Mouse (Mus musculus) MEL (cell line): ENCODE measurements around the gene Rnasel. TPM values are rescaled to one million over a fixed set of nuclear protein-coding genes. Genes with fewer than 3 reads are reported as not detected.

Experiments
- DNase-seq: peaks from one replicate; pipeline ENCODE4 v3.0.0; 2011; ENCODE audit warnings: low read depth, low spot score
- H3K27ac ChIP-seq: 2 replicates; pipeline ENCODE4 v1.5.1; 2012; ENCODE audit warnings: low read depth, mild to moderate bottlenecking, control low read depth, low read length, moderate library complexity; ENCODE audit not compliant: control insufficient read depth
- H3K27me3 ChIP-seq, 2 experiments: fragments of 150-350 bp in 1 of 2; sonication (generic) in 1 of 2; 2 replicates each; pipeline ENCODE4 v1.6.1; 2012; ENCODE audit warnings: low read length in 2 of 2, mild to moderate bottlenecking in 2 of 2, improper control_type of control experiment in 1 of 2, moderate library complexity in 1 of 2; ENCODE audit not compliant: insufficient read depth in 2 of 2, control insufficient read depth in 1 of 2
- H3K36me3 ChIP-seq, 2 experiments: 2 replicates each; pipeline ENCODE4 v1.6.1; 2012 to 2014; ENCODE audit warnings: low read length in 2 of 2, improper control_type of control experiment in 1 of 2, inconsistent platforms in 1 of 2, mild to moderate bottlenecking in 1 of 2; ENCODE audit not compliant: insufficient read depth in 2 of 2, control insufficient read depth in 1 of 2
- H3K4me1 ChIP-seq, 2 experiments: fragments of 150-350 bp in 1 of 2; sonication (generic) in 1 of 2; 2 replicates each; pipeline ENCODE4 v1.6.1; 2012; ENCODE audit warnings: low read length in 2 of 2, improper control_type of control experiment in 1 of 2, mild to moderate bottlenecking in 1 of 2; ENCODE audit not compliant: insufficient read depth in 2 of 2, control insufficient read depth in 1 of 2
- H3K4me3 ChIP-seq, 2 experiments: fragments of 150-350 bp in 1 of 2; sonication (generic) in 1 of 2; 2 replicates each; pipeline ENCODE4 v1.5.1; 2012; ENCODE audit warnings: low read depth in 2 of 2, low read length in 2 of 2, mild to moderate bottlenecking in 2 of 2, moderate library complexity in 2 of 2, control low read depth in 1 of 2, improper control_type of control experiment in 1 of 2; ENCODE audit not compliant: control insufficient read depth in 1 of 2, insufficient read depth in 1 of 2
- H3K79me2 ChIP-seq: 2 replicates; pipeline ENCODE4 v1.6.1; 2012; ENCODE audit warnings: mild to moderate bottlenecking, low read length, moderate library complexity; ENCODE audit not compliant: control insufficient read depth, poor library complexity, insufficient read depth
- H3K9ac ChIP-seq: 2 replicates; pipeline ENCODE4 v1.6.1; 2012; ENCODE audit warnings: low read depth, mild to moderate bottlenecking, control low read depth, low read length, moderate library complexity; ENCODE audit not compliant: control insufficient read depth, poor library complexity, severe bottlenecking
- H3K9me3 ChIP-seq: fragments of 150-350 bp; sonication (generic); replicated peaks from 2 replicates; pipeline ENCODE4 v1.6.1; 2012; ENCODE audit warnings: mild to moderate bottlenecking, low read length, improper control_type of control experiment, moderate library complexity; ENCODE audit not compliant: insufficient read depth
- CHD1 ChIP-seq: IDR thresholded peaks from 2 replicates; pipeline ENCODE4 v1.6.1; 2012; ENCODE audit warnings: low read depth, mild to moderate bottlenecking, inconsistent platforms, low read length, improper control_type of control experiment
- CTCF ChIP-seq, 3 experiments: IDR thresholded peaks in 2 of 3; conservative IDR thresholded peaks in 1 of 3; 2 replicates each; pipeline ENCODE4 v1.5.1; 2011 to 2012; ENCODE audit warnings: low read length in 3 of 3, low read depth in 2 of 3, mild to moderate bottlenecking in 2 of 3, improper control_type of control experiment in 1 of 3, inconsistent platforms in 1 of 3, mixed read lengths in 1 of 3, moderate library complexity in 1 of 3; ENCODE audit not compliant: control insufficient read depth in 1 of 3, insufficient read depth in 1 of 3, poor library complexity in 1 of 3, severe bottlenecking in 1 of 3
- EP300 ChIP-seq, 2 experiments: IDR thresholded peaks; 2 replicates each; pipeline ENCODE4 v1.6.1; 2011; ENCODE audit warnings: improper control_type of control experiment in 2 of 2, low read length in 2 of 2, low read depth in 1 of 2, mild to moderate bottlenecking in 1 of 2
- GATA1 ChIP-seq: IDR thresholded peaks from 2 replicates; pipeline ENCODE4 v1.6.1; 2011; ENCODE audit warnings: low read depth, low read length, improper control_type of control experiment
- HCFC1 ChIP-seq: IDR thresholded peaks from 2 replicates; pipeline ENCODE4 v1.6.1; 2012; ENCODE audit warnings: low read depth, mild to moderate bottlenecking, inconsistent platforms, low read length, improper control_type of control experiment, moderate library complexity
- KAT2A ChIP-seq: conservative IDR thresholded peaks from 2 replicates; pipeline ENCODE4 v1.6.1; 2012; ENCODE audit warnings: low read depth, low read length, improper control_type of control experiment, inconsistent platforms
- NELFE ChIP-seq: IDR thresholded peaks from 2 replicates; pipeline ENCODE4 v1.6.1; 2011; ENCODE audit warnings: low read depth, low read length, improper control_type of control experiment
- POLR2AphosphoS2 ChIP-seq: IDR thresholded peaks from 2 replicates; pipeline ENCODE4 v1.6.1; 2011; ENCODE audit warnings: low read length, improper control_type of control experiment
- POLR2AphosphoS5 ChIP-seq: IDR thresholded peaks from 2 replicates; pipeline ENCODE4 v1.6.1; 2012; ENCODE audit warnings: low read depth, borderline replicate concordance, mild to moderate bottlenecking, inconsistent platforms, low read length, moderate library complexity, mixed read lengths
- RAD21 ChIP-seq: IDR thresholded peaks from 2 replicates; pipeline ENCODE4 v1.6.1; 2011; ENCODE audit warnings: mild to moderate bottlenecking, low read depth, low read length, improper control_type of control experiment
- SMC3 ChIP-seq: IDR thresholded peaks from 2 replicates; pipeline ENCODE4 v1.6.1; 2011; ENCODE audit warnings: low read depth, low read length, improper control_type of control experiment
- TBP ChIP-seq: IDR thresholded peaks from 2 replicates; pipeline ENCODE4 v1.8.0; 2011; ENCODE audit warnings: low read depth, low read length, improper control_type of control experiment
- USF1 ChIP-seq: IDR thresholded peaks from 2 replicates; pipeline ENCODE4 v1.6.1; 2014; ENCODE audit warnings: low read depth, mild to moderate bottlenecking, inconsistent platforms, low read length, improper control_type of control experiment, moderate library complexity
- ZC3H11A ChIP-seq: IDR thresholded peaks from 2 replicates; pipeline ENCODE4 v1.6.1; 2012; ENCODE audit warnings: low read depth, mild to moderate bottlenecking, inconsistent platforms, low read length, improper control_type of control experiment
- ZMIZ1 ChIP-seq: IDR thresholded peaks from 2 replicates; pipeline ENCODE4 v1.6.1; 2012; ENCODE audit warnings: low read depth, mild to moderate bottlenecking, inconsistent platforms, low read length, improper control_type of control experiment, moderate library complexity
- ZNF384 ChIP-seq: IDR thresholded peaks from 2 replicates; pipeline ENCODE4 v1.6.1; 2012; ENCODE audit warnings: low read depth, mild to moderate bottlenecking, inconsistent platforms, low read length, improper control_type of control experiment
- polyA plus RNA-seq, 2 experiments: library from polyadenylated mRNA; stranded (reverse) in 1 of 2; unstranded in 1 of 2; fragments of >175 nt in 1 of 2; fragments of >200 nt in 1 of 2; gene quantifications; 2 replicates each; pipeline versions ENCODE4 v1.2.1 to v1.2.4; 2012; ENCODE audit warnings: low replicate concordance in 2 of 2, low read depth in 1 of 2; ENCODE audit not compliant: insufficient read length in 2 of 2, insufficient read depth in 1 of 2, missing spikeins in 1 of 2
- total RNA-seq: library from RNA; depleted of rRNA; stranded (reverse); fragments of 300-350 nt; gene quantifications from 2 replicates; pipeline ENCODE4 v1.2.3, GENCODE M21; 2012

The Rnasel gene
- total and polyA plus RNA-seq, 3 experiments = 5.2 to 8.1 TPM; not detected in 1

GRCm38 (mm10) chr1:153794241-153794640 is 45.0 kb downstream of the Rnasel start:
- DNase-seq = no peak
- no peaks in the 10 kb centered on the region for H3K9me3 ChIP-seq
- H3K4me3 ChIP-seq = no peak overlapping the region
- H3K36me3 ChIP-seq = no peaks in the 10 kb centered on the region
- no peaks in the 10 kb centered on the region for H3K27me3 ChIP-seq
- no peaks in the 10 kb centered on the region for H3K4me1 ChIP-seq
- no peak overlapping the region for H3K9ac ChIP-seq
- no peak overlapping the region for H3K27ac ChIP-seq
- no peak for TF ChIP-seq TBP
- H3K79me2 ChIP-seq = no peaks in the 10 kb centered on the region

DNA sequence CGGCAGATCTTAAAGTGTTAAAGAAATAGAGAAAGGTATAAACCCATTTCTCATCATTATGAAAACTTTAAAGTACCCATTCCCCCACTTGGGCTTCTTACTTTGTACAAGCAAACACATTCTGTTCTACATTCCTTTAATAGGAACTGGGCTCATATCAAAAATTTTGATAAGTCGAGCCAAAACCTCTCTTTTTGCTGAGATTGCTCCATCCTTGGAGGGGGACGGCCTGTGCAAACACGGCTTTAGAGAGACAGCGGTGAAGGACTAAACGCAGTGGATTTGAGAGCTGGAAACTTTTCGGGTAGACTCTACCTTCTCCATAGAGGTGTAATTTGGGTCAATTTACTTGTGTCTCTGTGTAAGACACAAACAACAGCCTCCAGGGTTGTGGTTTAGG is 53.5 kb downstream of the Rnasel start:
- no peak for DNase-seq
- no peaks in the 10 kb centered on the region for H3K9me3 ChIP-seq
- no peaks in the 10 kb centered on the region for H3K79me2 ChIP-seq
- H3K9ac ChIP-seq = no peak overlapping the region
- no peak overlapping the region for H3K4me3 ChIP-seq
- no peak overlapping the region for H3K27ac ChIP-seq
- H3K4me1 ChIP-seq = no peaks in the 10 kb centered on the region
- H3K36me3 ChIP-seq = no peaks in the 10 kb centered on the region
- H3K27me3 ChIP-seq = no peaks in the 10 kb centered on the region
- TF ChIP-seq USF1 (no peak), ZNF384 (no peak), SMC3 (no peak), RAD21 (no peak), CTCF (IDR thresholded peaks at IDR 0.05 in 2 of 3, conservative IDR thresholded peaks at IDR 0.05 in 1 of 3; ENCODE audit: control insufficient read depth in 1 of 3, insufficient read depth in 1 of 3, low read depth in 2 of 3, low read length in 3 of 3, poor library complexity in 1 of 3, severe bottlenecking in 1 of 3) (no peak), NELFE (no peak), CHD1 (no peak)

DNA sequence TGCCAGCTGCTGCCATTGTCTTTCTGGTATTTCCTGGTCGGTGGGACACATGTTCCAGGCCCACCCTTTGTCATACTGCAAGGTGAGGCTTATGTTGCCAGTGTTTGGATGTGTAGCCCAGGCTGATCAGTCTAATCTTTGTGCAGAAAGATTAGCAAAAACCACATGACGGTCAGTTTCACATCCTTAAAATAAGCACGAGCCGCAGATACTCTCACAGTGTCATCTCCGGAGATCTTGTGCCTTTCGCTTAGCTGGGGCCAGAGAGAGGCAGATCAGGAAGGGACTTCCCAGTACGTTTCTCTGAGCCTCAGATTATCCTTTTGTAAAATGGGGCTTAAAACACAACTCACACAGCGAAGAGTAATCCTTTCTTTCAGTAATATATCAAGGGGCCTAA is 54.3 kb downstream of the Rnasel start:
- no peaks in the 10 kb centered on the region for H3K4me1 ChIP-seq
- no peak overlapping the region for H3K9ac ChIP-seq
- no peak overlapping the region for H3K4me3 ChIP-seq
- no peaks in the 10 kb centered on the region for H3K79me2 ChIP-seq
- H3K27ac ChIP-seq = no peak overlapping the region
- TF ChIP-seq KAT2A (no peak), HCFC1 (no peak), GATA1 (no peak), ZC3H11A (no peak), POLR2AphosphoS2 (no peak), ZMIZ1 (no peak), EP300 (IDR thresholded peaks at IDR 0.05; ENCODE audit: low read depth in 1 of 2, low read length in 2 of 2) (no peak), POLR2AphosphoS5 (no peak)
- TF ChIP-seq, all 39 proteins: peak for 0
- H3K36me3 ChIP-seq = no peaks in the 10 kb centered on the region
- no peaks in the 10 kb centered on the region for H3K9me3 ChIP-seq
- no peak for DNase-seq
- peaks cover 0 to under 1% of the 10 kb centered on the region in 2 experiments; a peak in 1 of 4 replicates for H3K27me3 ChIP-seq
